Mouse (Mus musculus) testis, adult 10 weeks (tissue): Measurements from ENCODE around the gene Satb1. TPM values are rescaled to one million over a fixed set of nuclear protein-coding genes. Genes with fewer than 3 reads are reported as not detected.

ENCODE experiments used
- polyA plus RNA-seq: library from polyadenylated mRNA; stranded (reverse); fragments of 350-450 nt; fragmentation: Illumina TruSeq; extraction: RNeasy Lipid Tissue Mini Kit (QIAGEN cat#74804); gene quantifications from one replicate; pipeline ENCODE4 v1.2.3, GENCODE M21; 2014; ENCODE audit warnings: low read depth, low replicate concordance

Gene Satb1
- polyA plus RNA-seq, result 1.2 TPM

DNA sequence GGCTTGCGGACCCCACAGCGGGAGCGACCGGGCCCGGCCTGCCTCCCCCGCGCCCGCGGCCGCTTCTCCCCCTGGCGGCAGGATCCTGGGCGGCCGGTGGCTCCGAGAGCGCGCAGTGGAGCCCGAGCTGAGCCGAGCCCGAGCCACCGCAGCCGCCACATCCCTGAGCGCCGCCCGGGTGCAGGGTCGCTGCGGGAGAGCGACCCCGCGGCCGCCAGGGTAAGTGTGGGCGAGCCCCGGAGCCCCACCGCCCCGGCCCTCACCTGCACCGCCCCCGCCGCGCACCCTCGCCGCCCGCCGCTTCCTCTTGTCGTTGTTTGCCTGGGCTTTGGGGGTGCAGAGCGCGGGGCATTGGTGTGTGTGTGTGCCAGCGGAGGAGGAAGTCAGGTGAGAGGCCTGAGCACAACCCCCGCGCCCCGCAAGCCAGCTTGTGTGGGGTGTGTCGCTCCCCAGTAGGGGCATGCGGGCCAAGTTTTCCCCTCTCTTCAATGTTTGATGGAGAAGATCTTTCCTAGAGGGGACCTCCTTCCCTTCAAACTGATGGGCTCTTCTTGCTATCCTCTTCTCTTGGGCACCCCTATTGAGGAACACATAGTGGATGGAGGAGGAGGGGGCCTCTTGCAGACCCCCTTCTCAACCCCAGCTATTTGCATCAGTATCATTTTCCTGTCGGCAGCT lies at the start of gene Satb1:
Satb1 (minus strand) TSS at position 391 of the 678 bp plus-strand sequence.

